Mouse (Mus musculus): ENCODE measurements around the gene Abca6.

DNA sequence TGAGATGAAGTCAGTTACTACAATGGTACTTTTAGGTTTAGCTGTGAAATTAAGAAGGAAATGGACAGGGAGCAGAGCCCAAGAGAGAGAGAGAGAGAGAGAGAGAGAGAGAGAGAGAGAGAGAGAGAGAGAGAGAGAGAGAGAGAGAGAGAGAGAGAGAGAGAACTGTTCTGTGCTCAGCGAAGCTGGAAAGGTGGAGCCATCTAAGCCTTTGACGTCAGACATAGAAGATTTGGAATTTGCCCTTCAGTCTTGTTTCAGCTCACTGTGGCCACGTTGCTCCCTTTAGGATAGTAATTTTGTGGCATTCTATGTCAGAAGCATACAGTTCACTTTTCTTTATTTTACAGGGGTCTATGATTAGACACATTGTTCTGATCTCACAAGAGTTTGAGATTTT is 10.3 kb upstream of the Abca6 start:
- TF ChIP-seq CTCF (IDR thresholded peaks at IDR 0.05; ENCODE audit: low read depth, low read length) (no peak), POLR2A (IDR thresholded peaks at IDR 0.05; ENCODE audit: extremely low read depth, insufficient read depth, low read length) (no peak)

All from liver, adult 2 months (tissue).